Comparison of ENCODE assay signal across 9 mouse cellular contexts in genomic region chr4:126734700-126735381, GRCm38 (mm10). TPM values are rescaled to one million over a fixed set of nuclear protein-coding genes. Genes with fewer than 3 reads are reported as not detected.
A peak's percentile ranks its signal among the peaks of the same experiment; 100 is the strongest.
DNase-seq lines count a peak whose midpoint lies in the region; ATAC-seq and TF ChIP-seq lines count a peak whose summit lies in the region.
"Had no signal": no experiment of that assay in that cellular context is flagged by ENCODE, and none has a peak within 500 bp of the region (broad histone marks: within the 10 kb centered on the region; RNA-seq: fewer than 3 reads in every experiment).

No protein-coding gene starts in this region.

- peak overlapping the region; percentile 41 for H3K4me3 ChIP-seq in lung, embryonic 16.5 days (ENCODE audit: low read length)
- H3K4me3 ChIP-seq in forebrain, embryonic 15.5 days = peak overlapping the region; percentile 29
- H3K4me3 ChIP-seq in limb, embryonic 14.5 days (replicated peaks; ENCODE audit: low read length) = peak overlapping the region; percentile 28
- H3K4me3 ChIP-seq in neural tube, embryonic 15.5 days (replicated peaks) = peak overlapping the region; percentile 29

- no peak overlapping the region for H3K27ac ChIP-seq in lung, embryonic 16.5 days (ENCODE audit: low read length)
- H3K27ac ChIP-seq in forebrain, embryonic 15.5 days (replicated peaks) = no peak overlapping the region
- H3K27ac ChIP-seq in limb, embryonic 14.5 days (replicated peaks; ENCODE audit: low read depth, low read length) = no peak overlapping the region
- H3K27ac ChIP-seq in neural tube, embryonic 15.5 days (replicated peaks) = no peak overlapping the region

- peak overlapping the region; percentile 56 for H3K4me2 ChIP-seq in lung, embryonic 16.5 days (ENCODE audit: low read depth, low read length)
- H3K4me2 ChIP-seq in forebrain, embryonic 15.5 days (replicated peaks) = peak overlapping the region; percentile 42
- peak overlapping the region; percentile 38 for H3K4me2 ChIP-seq in limb, embryonic 14.5 days (replicated peaks; ENCODE audit: low read depth, low read length, severe bottlenecking)
- peak overlapping the region; percentile 54 for H3K4me2 ChIP-seq in neural tube, embryonic 15.5 days

- no peak for ATAC-seq in lung, embryonic 16.5 days (ENCODE audit: low read depth)
- ATAC-seq in forebrain, embryonic 15.5 days (replicated peaks) = no peak
- no peak for ATAC-seq in limb, embryonic 14.5 days (ENCODE audit: low FRiP score, low read depth)
- no peak for ATAC-seq in neural tube, embryonic 15.5 days (ENCODE audit: low FRiP score)

- peak overlapping the region; percentile 35; the same call in 1 of the 2 replicates for H3K9ac ChIP-seq in lung, embryonic 16.5 days (ENCODE audit: low read length)
- no peak overlapping the region for H3K9ac ChIP-seq in forebrain, embryonic 15.5 days (replicated peaks)
- H3K9ac ChIP-seq in limb, embryonic 14.5 days (ENCODE audit: low read depth, low read length, severe bottlenecking) = peak overlapping the region; percentile 34; the same call in 1 of the 2 replicates
- no peak overlapping the region for H3K9ac ChIP-seq in neural tube, embryonic 15.5 days (replicated peaks)

- peaks cover 88% of the 10 kb centered on the region for H3K27me3 ChIP-seq in lung, embryonic 16.5 days (ENCODE audit: control insufficient read depth, insufficient read depth, low read depth, low read length)
- peaks cover 96% of the 10 kb centered on the region for H3K27me3 ChIP-seq in forebrain, embryonic 15.5 days
- peaks cover 85% of the 10 kb centered on the region for H3K27me3 ChIP-seq in limb, embryonic 14.5 days (ENCODE audit: control insufficient read depth, insufficient read depth, low read length)
- peaks cover 95% of the 10 kb centered on the region for H3K27me3 ChIP-seq in neural tube, embryonic 15.5 days (replicated peaks)

- no peaks in the 10 kb centered on the region for H3K9me3 ChIP-seq in lung, embryonic 16.5 days (ENCODE audit: control insufficient read depth, low read length)
- no peaks in the 10 kb centered on the region for H3K9me3 ChIP-seq in forebrain, embryonic 15.5 days
- H3K9me3 ChIP-seq in limb, embryonic 14.5 days (ENCODE audit: control insufficient read depth, low read length) = no peaks in the 10 kb centered on the region
- no peaks in the 10 kb centered on the region for H3K9me3 ChIP-seq in neural tube, embryonic 15.5 days (replicated peaks)

- 4% methylated on average over 51 of the region's 51 CpGs for WGBS in lung, embryonic 16.5 days
- 2% methylated on average over 51 of the region's 51 CpGs for WGBS in forebrain, embryonic 15.5 days
- 4% methylated on average over 40 of the region's 51 CpGs for WGBS in limb, embryonic 14.5 days
- 3% methylated on average over 51 of the region's 51 CpGs for WGBS in neural tube, embryonic 15.5 days

- DNase-seq in lung, postnatal 10 days = no peak
- DNase-seq in limb, embryonic 14.5 days (ENCODE audit: low spot score) = no peak
- no peak for DNase-seq in spleen, postnatal 36 days (ENCODE audit: low spot score in 2 of 2)
- no peak for DNase-seq in frontal cortex, postnatal 36 days (ENCODE audit: low spot score in 2 of 2)
- no peak for DNase-seq in c-Kit-positive CD71-positive TER-119-positive erythroid progenitor cells, embryonic 14.5 days (ENCODE audit: low spot score)

- no peaks in the 10 kb centered on the region for H3K36me3 ChIP-seq in lung, embryonic 16.5 days (ENCODE audit: control insufficient read depth, insufficient read depth, low read length)
- H3K36me3 ChIP-seq in forebrain, embryonic 15.5 days = no peaks in the 10 kb centered on the region
- no peaks in the 10 kb centered on the region for H3K36me3 ChIP-seq in limb, embryonic 14.5 days (ENCODE audit: control insufficient read depth, insufficient read depth, low read length)
- no peaks in the 10 kb centered on the region for H3K36me3 ChIP-seq in neural tube, embryonic 15.5 days

- no peak for TF ChIP-seq POLR2A in limb, embryonic 14.5 days (IDR thresholded peaks at IDR 0.05; ENCODE audit: borderline replicate concordance, extremely low read depth, insufficient read depth, insufficient read length)

- peaks cover 13% of the 10 kb centered on the region; the same call in 1 of the 2 replicates for H3K4me1 ChIP-seq in lung, embryonic 16.5 days (replicated peaks; ENCODE audit: control insufficient read depth, insufficient read depth, low read length)
- H3K4me1 ChIP-seq in forebrain, embryonic 15.5 days = peaks cover 18% of the 10 kb centered on the region
- H3K4me1 ChIP-seq in limb, embryonic 14.5 days (ENCODE audit: control insufficient read depth, insufficient read depth, low read length) = 0 out of 2 replicates have a peak, but pooled peaks cover 3% of the 10 kb centered on the region
- peaks cover 25% of the 10 kb centered on the region for H3K4me1 ChIP-seq in neural tube, embryonic 15.5 days

RNA-seq across cellular contexts. Expression of gene Tfap2e, which starts 1.2 kb away (rescaled TPM):
- 0.09 TPM in 1 of 2 replicates, not detected in the other for polyA plus RNA-seq in lung, embryonic 16.5 days (2015; fragmentation: Nextera tagmentation; extraction: Ambion mirVana)
- polyA plus RNA-seq in forebrain, embryonic 15.5 days (2015; fragmentation: Nextera tagmentation; extraction: Ambion mirVana) = 0.78 and 1.0 TPM in 2 replicates
- 0.48 and 0.53 TPM in 2 replicates for polyA plus RNA-seq in limb, embryonic 14.5 days (2012; rRNA removed)
- 0.34 and 0.46 TPM in 2 replicates for polyA plus RNA-seq in limb, embryonic 14.5 days (2014; fragmentation: Nextera tagmentation; extraction: Ambion mirVana)
- 0.06 TPM in 1 of 2 replicates, not detected in the other for polyA plus RNA-seq in neural tube, embryonic 15.5 days (2015; fragmentation: Nextera tagmentation; extraction: Ambion mirVana)
- polyA plus RNA-seq: cortical plate, adult 2 months had no signal

RNA-seq across cellular contexts. Expression of gene Ncdn, which starts 18.4 kb away (rescaled TPM):
- 24.5 and 26.7 TPM in 2 replicates for polyA plus RNA-seq in lung, embryonic 16.5 days (2015; fragmentation: Nextera tagmentation; extraction: Ambion mirVana)
- polyA plus RNA-seq in forebrain, embryonic 15.5 days (2015; fragmentation: Nextera tagmentation; extraction: Ambion mirVana) = 95.0 and 102 TPM in 2 replicates
- 39.0 and 51.9 TPM in 2 replicates for polyA plus RNA-seq in limb, embryonic 14.5 days (2012; rRNA removed)
- polyA plus RNA-seq in limb, embryonic 14.5 days (2014; fragmentation: Nextera tagmentation; extraction: Ambion mirVana) = 29.1 and 29.8 TPM in 2 replicates
- 146 and 156 TPM in 2 replicates for polyA plus RNA-seq in neural tube, embryonic 15.5 days (2015; fragmentation: Nextera tagmentation; extraction: Ambion mirVana)

RNA-seq across cellular contexts. Expression of gene AU040320, which starts 18.5 kb away (rescaled TPM):
- polyA plus RNA-seq in lung, embryonic 16.5 days (2015; fragmentation: Nextera tagmentation; extraction: Ambion mirVana) = 24.2 and 26.2 TPM in 2 replicates
- polyA plus RNA-seq in forebrain, embryonic 15.5 days (2015; fragmentation: Nextera tagmentation; extraction: Ambion mirVana) = 32.2 and 35.4 TPM in 2 replicates
- 27.7 and 31.8 TPM in 2 replicates for polyA plus RNA-seq in limb, embryonic 14.5 days (2012; rRNA removed)
- polyA plus RNA-seq in limb, embryonic 14.5 days (2014; fragmentation: Nextera tagmentation; extraction: Ambion mirVana) = 21.1 and 22.9 TPM in 2 replicates
- polyA plus RNA-seq in neural tube, embryonic 15.5 days (2015; fragmentation: Nextera tagmentation; extraction: Ambion mirVana) = 33.5 and 41.7 TPM in 2 replicates

RNA-seq across cellular contexts. Expression of gene Psmb2, which starts 57.4 kb away (rescaled TPM):
- polyA plus RNA-seq in lung, embryonic 16.5 days (2015; fragmentation: Nextera tagmentation; extraction: Ambion mirVana) = 447 and 451 TPM in 2 replicates
- 449 and 456 TPM in 2 replicates for polyA plus RNA-seq in forebrain, embryonic 15.5 days (2015; fragmentation: Nextera tagmentation; extraction: Ambion mirVana)
- 235 and 263 TPM in 2 replicates for polyA plus RNA-seq in limb, embryonic 14.5 days (2012; rRNA removed)
- 471 and 500 TPM in 2 replicates for polyA plus RNA-seq in limb, embryonic 14.5 days (2014; fragmentation: Nextera tagmentation; extraction: Ambion mirVana)
- polyA plus RNA-seq in neural tube, embryonic 15.5 days (2015; fragmentation: Nextera tagmentation; extraction: Ambion mirVana) = 419 and 433 TPM in 2 replicates

Comparison
In these comparisons a context has a peak if more than half of its experiments do, and no peak if none do; other contexts are left out.
1. H3K9ac ChIP-seq: peak in lung, embryonic 16.5 days (single experiment) and limb, embryonic 14.5 days (single experiment); none in forebrain, embryonic 15.5 days (single experiment) and neural tube, embryonic 15.5 days (single experiment).
2. Peak in every context shown above with its lines, with median percentiles within 50 percentile points of each other: H3K4me2 ChIP-seq and H3K4me3 ChIP-seq.